9 mouse cellular contexts compared by ENCODE assay signal in the genomic region with DNA sequence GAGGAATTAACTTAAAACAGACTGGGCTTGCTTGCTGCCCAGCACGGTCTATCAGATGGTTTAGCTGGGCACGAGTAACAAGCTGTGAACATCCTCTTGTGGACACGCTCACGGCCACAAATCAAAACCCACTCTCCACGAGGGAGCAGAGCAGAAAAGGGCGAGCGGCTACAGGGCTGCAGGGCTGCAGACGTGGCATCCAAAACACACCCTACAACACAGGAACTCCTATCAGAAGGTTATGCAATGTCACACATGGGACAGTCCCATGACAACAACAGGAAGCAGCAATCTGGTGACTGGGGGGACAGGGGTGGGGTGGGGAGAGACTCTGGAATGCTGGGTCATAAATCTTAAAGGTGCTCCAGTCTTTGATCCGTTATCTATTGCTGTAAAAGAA. TPM values are rescaled to one million over a fixed set of nuclear protein-coding genes. Genes with fewer than 3 reads are reported as not detected.
DNase-seq lines count a peak whose midpoint lies in the region; ATAC-seq lines count a peak whose summit lies in the region.
"Had no signal": no experiment of that assay in that cellular context is flagged by ENCODE, and none has a peak within 500 bp of the region (broad histone marks: within the 10 kb centered on the region; RNA-seq: fewer than 3 reads in every experiment).

No protein-coding gene starts in this region.

- no peaks in the 10 kb centered on the region for H3K9me3 ChIP-seq in heart, embryonic 16.5 days (replicated peaks; ENCODE audit: control insufficient read depth, low read length)
- no peaks in the 10 kb centered on the region for H3K9me3 ChIP-seq in limb, embryonic 13.5 days
- no peaks in the 10 kb centered on the region for H3K9me3 ChIP-seq in hindbrain, embryonic 13.5 days
- H3K9me3 ChIP-seq: G1E had no signal

- H3K4me2 ChIP-seq in heart, embryonic 16.5 days (ENCODE audit: low read depth, low read length): no peak overlapping the region
- no peak overlapping the region for H3K4me2 ChIP-seq in limb, embryonic 13.5 days (replicated peaks)
- no peak overlapping the region for H3K4me2 ChIP-seq in hindbrain, embryonic 13.5 days

- H3K4me3 ChIP-seq in heart, embryonic 16.5 days (ENCODE audit: low read length): no peak overlapping the region
- H3K4me3 ChIP-seq in limb, embryonic 13.5 days: no peak overlapping the region
- H3K4me3 ChIP-seq in hindbrain, embryonic 13.5 days: no peak overlapping the region

- WGBS in heart, embryonic 16.5 days: 44% methylated on average over 9 of the region's 9 CpGs
- WGBS in limb, embryonic 13.5 days: 8% methylated on average over 9 of the region's 9 CpGs
- 66% methylated on average over 9 of the region's 9 CpGs for WGBS in hindbrain, embryonic 13.5 days

- H3K36me3 ChIP-seq in heart, embryonic 16.5 days (ENCODE audit: control insufficient read depth, insufficient read depth): no peaks in the 10 kb centered on the region
- no peaks in the 10 kb centered on the region for H3K36me3 ChIP-seq in limb, embryonic 13.5 days
- H3K36me3 ChIP-seq in hindbrain, embryonic 13.5 days: no peaks in the 10 kb centered on the region
- H3K36me3 ChIP-seq: G1E had no signal

- no peaks in the 10 kb centered on the region for H3K27me3 ChIP-seq in heart, embryonic 16.5 days (ENCODE audit: control insufficient read depth, insufficient read depth, low read length)
- no peaks in the 10 kb centered on the region for H3K27me3 ChIP-seq in limb, embryonic 13.5 days
- no peaks in the 10 kb centered on the region for H3K27me3 ChIP-seq in hindbrain, embryonic 13.5 days

- no peaks in the 10 kb centered on the region; the same call in 1 of the 2 replicates for H3K4me1 ChIP-seq in heart, embryonic 16.5 days (ENCODE audit: control insufficient read depth, insufficient read depth, low read length)
- peaks cover 18% of the 10 kb centered on the region; the same call in 1 of the 2 replicates for H3K4me1 ChIP-seq in limb, embryonic 13.5 days
- H3K4me1 ChIP-seq in hindbrain, embryonic 13.5 days (replicated peaks): peaks cover 22% of the 10 kb centered on the region

- peak overlapping the region; percentile 40 for H3K27ac ChIP-seq in heart, embryonic 16.5 days (ENCODE audit: low read length)
- H3K27ac ChIP-seq in limb, embryonic 13.5 days: no peak overlapping the region
- H3K27ac ChIP-seq in hindbrain, embryonic 13.5 days: no peak overlapping the region

- H3K9ac ChIP-seq in heart, embryonic 16.5 days (ENCODE audit: low read length): peak overlapping the region; percentile 36; the same call in 1 of the 2 replicates
- 0 out of 2 replicates have a peak overlapping the region, but pooled peaks have one; percentile 10 for H3K9ac ChIP-seq in limb, embryonic 13.5 days
- no peak overlapping the region for H3K9ac ChIP-seq in hindbrain, embryonic 13.5 days

- DNase-seq in layer of hippocampus, adult 9-11 months: peak; percentile 70
- DNase-seq in layer of hippocampus, postnatal 14 days (ENCODE audit: low spot score in 2 of 2): no peak
- peak; percentile 51 to 61 for DNase-seq in natural killer cell, adult 2 months (ENCODE audit: low spot score in 2 of 2)
- DNase-seq in right cerebral cortex, adult 18-20 months: no peak
- DNase-seq in urinary bladder, postnatal 4 days (ENCODE audit: low spot score in 2 of 2): no peak

- peak; percentile 61 for ATAC-seq in heart, embryonic 16.5 days (replicated peaks; ENCODE audit: extremely low read depth, insufficient read depth, low FRiP score)
- no peak for ATAC-seq in limb, embryonic 13.5 days (ENCODE audit: low FRiP score, low read depth)
- ATAC-seq in hindbrain, embryonic 13.5 days (ENCODE audit: low FRiP score): no peak

RNA-seq across cellular contexts. Expression of a gene that starts 10.1 kb away (rescaled TPM):
- total RNA-seq in layer of hippocampus, postnatal 14 days (2021): 10 to 100 TPM; 87.9 to 94.2 TPM
- 85.9 and 89.0 TPM in 2 replicates for polyA plus RNA-seq in heart, embryonic 16.5 days (2015; fragmentation: Nextera tagmentation; extraction: Ambion mirVana)
- 83.1 and 90.2 TPM in 2 replicates for polyA plus RNA-seq in limb, embryonic 13.5 days (2015; fragmentation: Nextera tagmentation; extraction: Ambion mirVana)
- 176 and 190 TPM in 2 replicates for polyA plus RNA-seq in hindbrain, embryonic 13.5 days (2015; fragmentation: Nextera tagmentation; extraction: Ambion mirVana)

Comparison
In these comparisons a context has a peak if more than half of its experiments do, and no peak if none do; other contexts are left out.
1. DNase-seq: peak in layer of hippocampus, adult 9-11 months (single experiment) and natural killer cell, adult 2 months (2 of 2); none in layer of hippocampus, postnatal 14 days (0 of 2), right cerebral cortex, adult 18-20 months (single experiment) and urinary bladder, postnatal 4 days (0 of 2).